Mouse (Mus musculus) stomach, postnatal 0 days (tissue): ENCODE data around the gene Me3. TPM values are rescaled to one million over a fixed set of nuclear protein-coding genes. Genes with fewer than 3 reads are reported as not detected.

ENCODE experiments used
- ATAC-seq: fragments of 200-750 bp; cut with Nextera tagmentation; 2 replicates; pipeline ENCODE4 v1.8.0; 2017; ENCODE audit not compliant: low FRiP score, low TSS enrichment
- DNase-seq: peaks from one replicate; pipeline ENCODE4 v3.0.0-alpha.2; 2016; ENCODE audit warnings: low spot score
- H3K27ac ChIP-seq: fragments of 300-500 bp; sonication (generic); replicated peaks from 2 replicates; pipeline ENCODE4 v1.5.1; 2014; ENCODE audit warnings: mild to moderate bottlenecking, control low read depth
- H3K27me3 ChIP-seq: fragments of 300-500 bp; sonication (generic); 2 replicates; pipeline ENCODE4 v1.6.1; 2014; ENCODE audit warnings: low read length; ENCODE audit not compliant: control insufficient read depth, insufficient read depth
- H3K36me3 ChIP-seq: fragments of 300-500 bp; sonication (generic); 2 replicates; pipeline ENCODE4 v1.6.1; 2014; ENCODE audit warnings: low read length, mixed read lengths; ENCODE audit not compliant: control insufficient read depth, insufficient read depth
- H3K4me1 ChIP-seq: fragments of 300-500 bp; sonication (generic); replicated peaks from 2 replicates; pipeline ENCODE4 v1.6.1; 2014; ENCODE audit warnings: antibody characterized with exemption; ENCODE audit not compliant: control insufficient read depth, insufficient read depth
- H3K4me2 ChIP-seq: fragments of 300-500 bp; sonication (generic); replicated peaks from 2 replicates; pipeline ENCODE4 v1.6.1; 2014; ENCODE audit warnings: low read depth, mild to moderate bottlenecking, control low read depth, moderate library complexity
- H3K4me3 ChIP-seq: fragments of 300-500 bp; sonication (generic); 2 replicates; pipeline ENCODE4 v1.5.1; 2014; ENCODE audit warnings: low read depth, low read length, control low read depth
- H3K9ac ChIP-seq: fragments of 300-500 bp; sonication (generic); 2 replicates; pipeline ENCODE4 v1.6.1; 2014; ENCODE audit warnings: mild to moderate bottlenecking, low read length, control low read depth, mixed read lengths
- H3K9me3 ChIP-seq: fragments of 300-500 bp; sonication (generic); 2 replicates; pipeline ENCODE4 v1.6.1; 2016; ENCODE audit warnings: low read length; ENCODE audit not compliant: control insufficient read depth
- CTCF ChIP-seq: IDR thresholded peaks from 2 replicates; pipeline ENCODE4 v1.5.1; 2016; ENCODE audit warnings: antibody characterized with exemption, low read depth, mild to moderate bottlenecking, moderate library complexity
- EP300 ChIP-seq: optimal IDR thresholded peaks from 2 replicates; pipeline ENCODE3; 2016; ENCODE audit warnings: antibody characterized with exemption
- WGBS: fragments of 180-500 bp; shearing (Covaris S2); extraction: QIAGEN DNeasy Blood & Tissue Kit; methylation state at CpG from one replicate; pipeline ENCODE4 v1.1.7; 2014; 5-methylcytosine and 5-hydroxymethylcytosine counted together
- polyA plus RNA-seq: library from polyadenylated mRNA; unstranded; fragments of >200 nt; fragmentation: Nextera tagmentation; extraction: Ambion mirVana; gene quantifications from 2 replicates; pipeline ENCODE4 v1.2.1, GENCODE M21; 2015

Gene Me3
- polyA plus RNA-seq, 1 experiment from 2014 or later: 4.8 TPM

- Histone ChIP-seq H3K9ac (no peak within 1 kb of the TSS), H3K9me3 (no peaks in the 10 kb centered on the region), H3K27me3 (no peaks in the 10 kb centered on the region), H3K27ac (no peak within 1 kb of the TSS), H3K4me2 (0 out of 2 replicates have a peak within 1 kb of the TSS, but pooled peaks have one; percentile 25), H3K4me1 (no peaks in the 10 kb centered on the region), H3K36me3 (no peaks in the 10 kb centered on the region), H3K4me3 (no peak within 1 kb of the TSS)
- TF ChIP-seq CTCF: no peak
- no peak for TF ChIP-seq EP300
- DNase-seq (no peak), ATAC-seq (no peak)
- WGBS: 28% methylated on average over 22 of the region's 22 CpGs
Observed at GRCm38 (mm10) chr7:89903442-89904343, 271.5 kb downstream of the Me3 start, which contains the start of gene Ccdc81. Ccdc81 (minus strand) TSS chr7:89903629.

Other genes with a start within 250 kb of the Me3 start
- 21.0 and 21.2 TPM in 2 replicates for gene Tmem135, start 228.2 kb upstream of the Me3 start, polyA plus RNA-seq
- gene Fzd4, start 228.0 kb upstream of the Me3 start, polyA plus RNA-seq: 7.5 and 8.1 TPM in 2 replicates
- 58.3 and 67.7 TPM in 2 replicates for gene Prss23, start 105.2 kb upstream of the Me3 start, polyA plus RNA-seq